Mouse (Mus musculus) heart, adult 2 months (tissue): ENCODE measurements around the gene B830017H08Rik.

Source experiments
- CTCF ChIP-seq: fragments of 200-600 bp; IDR thresholded peaks from 2 replicates; pipeline ENCODE4 v1.8.1; 2022; ENCODE audit warnings: antibody characterized with exemption, mild to moderate bottlenecking, moderate library complexity
- EP300 ChIP-seq: fragments of 200-500 bp; IDR thresholded peaks from 2 replicates; pipeline ENCODE4 v1.6.1; 2011; ENCODE audit warnings: low read depth, low read length, control low read depth; ENCODE audit not compliant: insufficient read depth
- POLR2A ChIP-seq: fragments of 200-500 bp; IDR thresholded peaks from 2 replicates; pipeline ENCODE4 v1.6.1; 2011; ENCODE audit warnings: mild to moderate bottlenecking, low read depth, low read length, control low read depth; ENCODE audit not compliant: insufficient read depth

- TF ChIP-seq EP300 (no peak), CTCF (no peak), POLR2A (no peak)
Measured at GRCm38 (mm10) chr16:17853263-17853662, 20.3 kb downstream of the B830017H08Rik start.
